Mouse (Mus musculus): ENCODE results near the gene Ubxn2a.

Ubxn2a gene

DNA sequence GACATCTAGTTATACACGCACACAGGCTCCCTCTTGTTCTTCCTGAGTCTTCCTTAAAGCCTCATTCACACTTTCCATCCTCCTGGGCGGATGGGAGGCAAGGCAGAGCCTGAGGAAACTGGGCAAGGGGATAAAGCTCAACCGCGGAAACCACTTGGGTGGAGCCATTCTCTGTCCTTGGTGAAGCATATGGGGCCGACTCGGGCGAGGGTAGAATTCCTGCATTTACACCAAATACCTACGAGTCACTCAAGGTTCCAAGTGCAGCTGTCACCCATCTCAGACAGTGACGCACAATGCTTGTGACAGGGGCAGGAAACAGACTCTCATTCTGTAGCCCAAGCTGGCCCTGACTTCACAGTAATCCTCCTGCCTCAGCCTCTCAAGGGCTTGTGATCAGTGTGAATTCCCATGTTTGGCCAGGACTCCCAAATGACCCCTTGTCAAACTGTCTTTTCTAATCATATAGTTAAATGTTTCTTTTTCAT is 29.2 kb downstream of the Ubxn2a start:
- DNase-seq: no peak

DNA sequence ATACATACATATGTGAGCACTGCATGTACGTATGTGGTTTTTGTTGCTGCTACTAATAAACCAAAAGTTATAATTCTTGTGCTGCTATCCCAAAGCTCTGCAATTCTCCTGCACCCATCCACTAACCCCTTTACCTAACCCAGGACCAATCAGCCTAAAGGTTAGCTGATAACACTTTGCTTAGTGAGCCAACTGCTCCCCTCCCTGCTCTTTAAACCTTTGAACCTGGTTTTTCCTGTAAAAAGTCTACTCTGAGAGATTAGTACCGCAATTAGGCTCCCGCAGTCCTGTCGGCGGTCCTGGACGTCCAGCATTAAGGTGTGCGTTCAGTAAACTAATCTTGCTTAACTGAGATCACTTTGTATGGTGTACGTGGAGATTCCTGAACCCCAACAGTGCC is 31.9 kb downstream of the Ubxn2a start:
- DNase-seq: no peak

DNA sequence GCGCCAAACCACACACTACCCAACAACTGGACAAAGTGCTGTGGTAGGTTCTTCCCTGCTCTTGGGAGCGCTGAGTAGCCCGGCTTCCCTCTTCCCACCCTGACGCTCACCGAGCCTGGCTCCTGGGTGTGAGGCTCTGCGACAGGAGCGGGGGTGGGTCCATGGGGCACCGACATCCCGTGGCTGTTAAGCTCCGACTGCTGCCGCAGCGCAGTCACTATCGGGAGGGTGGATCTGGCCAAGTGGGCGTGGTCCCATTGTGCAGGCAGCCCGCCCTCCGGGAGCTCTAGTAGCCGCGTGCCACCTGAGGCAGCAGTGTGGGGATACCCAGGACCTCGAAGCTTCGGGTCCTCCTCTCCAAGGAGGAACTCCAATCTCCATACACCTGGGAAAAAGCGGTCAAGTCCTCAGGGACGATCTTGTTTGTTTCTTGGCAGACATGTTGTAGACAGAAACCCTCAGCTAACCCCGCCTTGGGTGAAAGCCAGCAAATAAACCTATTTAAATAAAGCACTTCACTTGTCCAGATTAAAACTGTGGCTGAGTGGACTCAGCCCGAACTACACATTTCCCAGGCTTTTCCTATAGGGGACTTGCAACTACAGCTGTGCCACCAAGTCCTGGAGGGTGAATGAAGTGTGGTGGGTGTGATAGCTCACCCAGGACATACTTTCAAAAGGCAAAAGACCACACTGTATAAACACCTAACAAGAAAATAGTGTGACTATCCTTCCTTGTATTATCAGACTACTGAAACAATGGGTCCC is 33.2 kb downstream of the Ubxn2a start, which contains the start of gene Mfsd2b:
Gene Mfsd2b (minus strand): TSS at position 199 of the 767 bp plus-strand sequence.
- peak; percentile 32 for DNase-seq

DNA sequence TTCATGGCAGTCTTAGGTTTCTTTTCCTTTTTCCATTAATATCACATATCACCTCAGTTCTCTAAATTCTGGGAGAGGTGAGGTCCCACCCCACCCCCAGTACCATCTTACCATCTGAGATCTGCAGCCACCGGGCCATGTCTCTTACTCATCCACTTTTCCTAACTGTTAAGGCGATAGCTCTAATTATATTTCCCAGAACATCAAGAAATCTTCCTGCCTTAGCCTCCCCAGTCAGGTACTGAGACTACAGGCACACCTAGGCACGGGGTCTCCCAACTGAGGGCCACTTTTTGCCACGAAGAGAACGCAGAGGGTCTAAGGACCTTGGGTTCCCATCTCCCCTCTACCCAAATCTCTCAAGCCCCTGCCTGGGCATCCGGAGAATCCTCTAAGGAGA is 34.0 kb downstream of the Ubxn2a start:
- no peak for DNase-seq

DNA sequence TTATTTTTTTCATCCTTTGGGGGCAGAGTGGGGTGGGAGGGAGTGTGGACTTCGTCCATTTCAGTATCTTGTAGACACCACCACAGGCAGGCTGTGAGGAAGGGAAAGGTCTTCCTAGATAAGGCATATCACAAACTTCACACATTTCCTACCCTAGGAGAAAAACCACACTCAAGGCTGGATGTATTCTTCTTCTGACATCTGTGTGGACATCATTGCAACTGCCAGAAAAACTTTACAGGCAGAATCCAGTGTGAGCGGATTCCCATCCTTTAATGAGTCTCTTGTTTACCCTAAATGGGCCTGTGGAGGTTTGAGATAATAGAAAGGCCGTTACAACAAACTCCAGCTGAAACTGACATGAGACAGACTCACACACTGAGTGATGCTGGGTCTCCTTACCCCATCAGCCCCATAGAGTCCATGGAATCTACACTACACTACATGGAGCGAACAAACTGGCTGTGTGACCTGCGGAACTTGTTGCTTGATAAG is 34.5 kb downstream of the Ubxn2a start:
- DNase-seq: no peak

DNA sequence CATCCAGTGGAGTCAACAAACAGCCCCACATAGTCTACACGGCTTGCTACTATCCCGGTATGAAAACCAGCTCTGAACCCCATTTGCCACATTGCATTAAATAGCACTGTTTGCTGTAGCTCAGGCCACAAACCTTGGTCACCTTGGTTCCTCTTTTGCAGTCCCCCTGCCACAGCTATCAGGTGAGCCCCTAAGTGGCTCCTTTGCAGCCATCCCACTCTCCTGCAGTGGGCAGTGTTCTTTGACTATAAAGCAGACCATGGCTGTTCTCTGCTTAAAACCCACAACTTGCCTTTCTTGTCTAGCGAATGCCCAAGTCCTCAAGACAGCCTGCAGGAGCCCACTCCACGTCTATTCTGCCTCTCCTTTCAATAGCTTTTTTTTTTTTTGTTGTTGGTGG is 35.2 kb downstream of the Ubxn2a start:
- DNase-seq: no peak

DNA sequence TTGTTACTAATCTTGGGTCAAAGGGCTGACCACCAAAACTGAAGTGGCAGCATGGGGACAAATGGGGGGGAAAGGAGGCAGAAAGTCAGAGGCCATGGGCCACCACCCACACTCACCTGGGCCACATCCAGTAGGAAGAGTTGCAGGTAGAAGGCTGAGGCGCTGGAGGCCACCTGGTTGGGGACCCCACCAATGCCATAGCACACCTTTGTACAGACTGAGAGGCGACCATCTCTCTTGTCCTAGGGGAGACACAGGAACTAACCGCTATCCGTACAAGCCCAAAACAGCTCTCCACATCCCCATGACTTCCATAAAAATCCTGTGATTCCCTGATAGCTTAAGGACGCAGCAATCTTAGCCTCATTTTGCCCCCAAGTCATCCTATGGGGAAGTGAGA is 36.2 kb downstream of the Ubxn2a start:
- no peak for DNase-seq

DNA sequence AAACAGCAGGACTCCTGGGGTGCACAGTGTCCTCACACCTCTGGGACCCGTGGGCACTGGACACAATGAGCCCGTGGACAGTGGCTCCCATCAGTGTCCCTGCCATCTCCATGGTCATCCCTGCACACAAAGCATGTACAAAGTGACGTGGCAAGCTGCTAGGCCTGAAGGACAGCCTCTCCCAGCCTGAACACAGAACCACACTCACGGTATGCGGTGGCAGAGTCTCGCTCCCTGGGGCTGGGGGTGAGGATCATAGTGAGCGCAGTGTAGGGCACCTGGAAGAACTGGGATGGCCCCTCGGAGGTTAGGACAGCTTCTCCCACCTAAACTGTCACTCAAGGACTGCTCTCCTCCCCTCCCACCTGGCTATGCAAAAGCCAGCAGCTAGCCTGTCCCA is 38.6 kb downstream of the Ubxn2a start:
- DNase-seq: no peak

DNA sequence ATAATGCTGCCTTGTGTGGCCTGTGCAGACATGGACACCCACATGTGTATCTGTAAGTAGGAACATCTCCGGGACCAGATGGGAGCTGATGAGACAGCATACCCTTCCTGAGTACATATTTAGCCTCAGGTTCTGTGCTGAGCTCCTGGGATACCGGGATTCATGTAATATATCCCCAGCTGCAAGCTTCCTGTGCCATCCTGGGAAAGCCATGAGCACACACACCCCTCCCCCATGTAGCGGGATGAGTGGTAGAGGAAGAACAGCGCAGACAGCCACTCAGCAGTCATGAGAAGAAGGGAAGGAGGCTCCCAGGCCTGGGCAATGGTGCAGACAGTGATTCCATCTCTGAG is 43.2 kb downstream of the Ubxn2a start:
- DNase-seq: no peak

DNA sequence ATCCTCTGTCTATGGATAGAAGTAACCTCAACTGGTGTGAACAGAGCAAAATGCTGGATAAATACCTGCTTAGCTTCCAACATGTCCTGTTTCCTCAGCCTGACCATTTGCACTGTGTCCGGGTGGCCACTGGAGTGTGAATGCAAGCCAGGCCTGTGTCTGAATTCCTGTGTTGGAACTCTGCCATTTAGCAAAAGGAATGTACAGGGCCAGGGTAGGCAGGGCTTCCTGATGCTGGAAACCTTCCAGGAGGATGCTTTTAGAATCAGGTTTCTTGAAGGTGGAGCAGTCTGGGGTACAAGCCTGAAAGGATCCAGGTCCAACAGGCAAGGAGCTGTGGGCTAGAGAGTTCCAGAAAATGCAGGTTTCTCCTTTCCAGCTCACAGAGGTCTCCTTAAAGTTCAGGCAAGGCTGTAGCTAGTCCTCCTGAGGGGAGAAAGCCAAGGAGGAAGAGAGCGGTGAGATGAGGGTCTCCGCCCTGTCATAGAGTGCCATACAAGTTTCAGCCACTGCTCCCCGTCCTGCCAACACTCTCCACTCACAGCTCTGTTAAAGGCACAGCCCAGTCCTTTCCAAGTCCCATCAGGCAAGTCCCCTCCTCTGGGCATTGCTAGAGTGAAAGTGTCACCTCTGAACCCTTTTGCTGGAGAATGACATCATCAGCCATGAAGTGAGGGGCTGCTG is 43.7 kb downstream of the Ubxn2a start:
- DNase-seq: peak; percentile 15

DNA sequence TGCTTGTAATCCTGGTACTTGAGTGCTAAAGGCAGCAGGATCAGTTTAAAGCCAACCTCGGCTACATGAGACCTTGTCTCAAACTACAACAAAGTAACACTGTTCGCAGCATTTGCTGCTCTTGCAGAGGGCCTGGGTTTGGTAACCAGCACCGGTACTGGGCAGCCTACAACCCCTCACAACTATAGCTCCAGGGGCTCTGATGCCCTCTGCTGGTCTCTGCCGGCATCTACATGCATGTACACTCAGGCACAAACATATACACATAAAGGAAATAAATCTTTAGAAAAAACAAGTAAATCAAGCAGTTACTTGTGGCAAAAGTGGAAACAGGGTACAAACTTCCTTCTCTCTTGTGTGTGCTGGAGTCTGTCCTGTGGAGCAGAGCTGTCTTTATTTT is 44.8 kb downstream of the Ubxn2a start:
- DNase-seq: no peak

DNA sequence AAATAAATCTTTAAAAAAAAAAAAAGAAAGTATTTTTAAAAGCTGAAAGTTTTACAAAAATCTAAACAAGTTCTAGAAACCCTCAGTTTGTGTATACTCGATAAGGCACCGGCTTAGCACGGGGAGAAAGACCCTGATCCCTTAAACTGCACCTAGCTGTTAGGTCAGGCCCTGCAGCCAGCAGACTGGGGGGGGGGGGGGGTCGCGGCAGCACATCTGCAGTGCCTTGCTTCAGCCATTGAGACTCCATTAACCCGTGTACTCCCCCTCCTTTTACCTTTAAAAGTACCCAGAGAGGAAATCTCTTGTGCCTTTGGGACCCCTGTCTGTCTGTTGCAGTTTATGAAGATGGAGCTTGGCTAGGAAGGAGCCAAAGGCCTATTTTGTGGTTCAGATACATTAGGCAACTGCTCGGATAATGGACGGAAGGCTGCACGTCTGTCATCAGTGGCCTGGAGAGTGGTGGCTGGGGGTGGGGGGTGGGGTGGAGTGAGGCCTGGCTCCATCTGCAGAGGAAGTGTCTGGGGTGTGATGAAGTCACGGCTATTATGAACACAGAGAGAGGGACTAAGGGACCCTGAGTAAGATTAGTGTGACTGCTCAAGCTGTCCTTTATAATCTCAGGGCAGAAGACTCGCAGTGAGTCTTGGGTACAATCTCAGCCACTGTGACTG is 48.1 kb downstream of the Ubxn2a start:
- no peak for DNase-seq

DNA sequence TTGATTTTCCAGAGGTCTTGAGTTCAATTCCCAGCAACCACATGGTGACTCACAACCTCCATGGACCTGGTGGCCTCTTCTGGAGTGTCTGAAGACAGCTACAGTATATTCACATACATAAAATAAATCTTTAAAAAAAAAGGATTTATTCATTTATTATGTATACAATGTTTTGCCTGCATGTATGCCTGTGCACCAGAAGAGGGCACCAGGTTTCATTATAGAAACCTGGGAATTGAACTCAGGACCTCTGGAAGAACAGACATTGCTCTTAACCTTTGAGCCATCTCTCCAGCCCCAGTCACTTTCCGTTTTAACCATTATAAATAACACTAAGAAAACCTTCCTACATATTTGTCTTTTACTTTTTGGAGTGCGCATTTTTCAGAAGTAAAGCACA is 50.7 kb downstream of the Ubxn2a start:
- DNase-seq: no peak

DNA sequence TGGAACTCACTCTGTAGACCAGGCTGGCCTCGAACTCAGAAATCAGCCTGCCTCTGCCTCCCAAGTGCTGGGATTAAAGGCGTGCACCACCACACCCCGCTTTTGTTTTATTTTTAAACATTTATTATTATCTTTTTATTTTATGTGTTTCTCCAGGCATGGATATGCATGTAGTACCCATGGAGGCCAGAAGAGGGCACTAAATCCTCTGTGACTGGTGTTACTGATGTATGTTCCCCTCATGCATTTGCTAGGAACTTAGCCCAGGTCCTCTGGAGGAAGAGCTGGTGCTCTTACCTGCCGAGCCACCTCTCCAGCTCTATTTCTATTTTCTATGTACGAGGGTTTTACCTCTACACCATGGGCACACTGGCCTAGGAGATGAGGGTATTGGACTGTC is 51.3 kb downstream of the Ubxn2a start:
- DNase-seq: no peak

DNA sequence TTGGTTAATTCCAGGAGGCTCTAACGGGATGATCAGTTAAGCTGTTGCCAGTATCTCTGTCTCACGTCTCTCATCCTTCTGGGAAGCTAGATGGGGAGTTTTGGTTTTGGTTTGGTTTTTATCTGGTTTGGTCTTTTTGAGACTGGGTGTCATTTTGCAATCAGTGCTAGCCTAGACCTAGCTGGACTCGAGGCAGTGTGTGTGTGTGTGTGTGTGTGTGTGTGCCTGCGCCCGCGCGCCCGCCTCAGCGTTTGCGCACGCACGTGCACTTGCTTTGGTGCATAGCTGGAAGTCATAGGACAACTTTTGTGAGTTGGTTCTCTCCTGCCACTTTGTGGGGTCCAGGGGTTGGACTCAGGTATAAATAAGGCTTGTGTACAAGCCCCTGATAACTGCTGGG is 63.8 kb downstream of the Ubxn2a start:
- peak; percentile 31 for DNase-seq

DNA sequence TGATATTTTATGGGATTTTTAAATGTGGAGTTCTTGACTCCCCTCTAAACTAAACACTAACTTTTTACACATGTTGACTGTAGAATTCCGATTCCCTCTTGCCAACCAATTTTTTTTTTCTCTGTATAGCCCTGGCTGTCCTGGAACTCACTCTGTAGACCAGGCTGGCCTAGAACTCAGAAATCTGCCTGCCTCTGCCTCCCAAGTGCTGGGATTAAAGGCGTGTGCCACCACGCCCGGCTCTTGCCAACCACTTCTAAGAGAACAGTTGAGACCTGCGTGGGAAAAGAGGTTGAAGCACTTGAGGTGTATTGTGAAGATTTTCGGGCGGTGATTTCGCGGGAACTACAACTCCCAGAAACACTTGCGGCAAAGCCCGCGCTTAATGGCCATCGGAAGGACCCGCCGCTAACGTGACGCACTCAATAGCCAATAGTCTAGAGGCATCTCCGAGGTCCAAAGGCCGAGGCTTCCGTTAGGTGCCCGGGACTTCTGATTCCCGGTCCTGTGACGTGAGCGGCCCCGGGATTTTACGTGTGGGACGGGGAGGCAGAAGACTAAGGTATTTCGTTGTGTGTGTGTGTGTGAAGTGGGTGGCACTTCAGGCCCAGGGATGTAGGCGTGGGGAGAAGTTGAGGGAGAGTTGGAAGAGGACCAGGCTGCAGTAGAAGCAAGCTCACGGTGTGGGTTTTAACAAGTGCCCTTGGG is 64.5 kb downstream of the Ubxn2a start, which contains the start of gene Wdcp:
Gene Wdcp (plus strand): TSS at position 414 of the 708 bp plus-strand sequence.
- DNase-seq: peak; percentile 88

DNA sequence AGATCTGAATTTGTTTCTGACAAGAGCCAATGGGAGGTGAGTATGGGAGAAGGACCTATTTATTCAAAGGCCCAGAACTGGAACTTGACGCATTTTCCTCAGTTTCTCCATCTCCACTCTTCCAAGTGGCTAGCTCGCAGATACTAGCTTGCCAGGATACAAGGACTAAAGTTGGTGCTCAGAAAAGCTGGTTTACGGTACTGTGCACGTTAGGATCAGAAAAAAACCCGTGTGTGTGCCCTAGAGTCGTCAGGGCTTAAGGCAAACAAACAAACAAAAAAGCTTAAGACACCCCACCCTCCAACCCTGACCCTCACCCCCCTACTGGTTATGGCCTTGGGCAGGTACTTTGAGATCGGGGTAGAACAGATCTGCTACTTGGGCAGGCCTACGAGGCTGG is 65.0 kb downstream of the Ubxn2a start:
- DNase-seq: peak; percentile 15

DNA sequence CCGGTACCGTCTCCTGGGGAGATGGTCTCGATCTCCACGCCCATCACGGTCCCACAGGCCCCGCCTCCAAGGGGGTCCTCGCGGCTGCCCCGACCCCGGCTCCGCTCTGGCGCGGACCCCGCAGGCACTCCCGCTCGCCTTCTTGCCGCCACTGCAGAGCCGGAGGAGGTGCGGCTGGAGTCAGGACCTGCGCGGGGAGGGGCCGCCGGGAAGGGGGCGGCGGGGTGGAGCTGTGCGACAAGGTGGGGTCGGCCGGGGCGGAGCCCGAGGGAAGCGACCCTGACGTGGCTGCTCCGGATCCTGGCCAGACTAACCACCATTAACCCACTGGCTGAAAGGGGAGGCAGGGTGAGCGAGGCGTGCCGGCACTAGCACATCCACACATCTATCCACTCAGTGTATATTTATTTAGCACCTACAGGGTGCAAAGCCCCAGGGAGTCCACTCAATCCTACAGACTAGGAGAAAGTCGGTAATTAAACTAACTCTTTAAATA is 66.1 kb downstream of the Ubxn2a start, which contains the start of gene Fkbp1b:
Gene Fkbp1b (minus strand): TSS at position 200 of the 496 bp plus-strand sequence.
- peak; percentile 61 for DNase-seq

DNA sequence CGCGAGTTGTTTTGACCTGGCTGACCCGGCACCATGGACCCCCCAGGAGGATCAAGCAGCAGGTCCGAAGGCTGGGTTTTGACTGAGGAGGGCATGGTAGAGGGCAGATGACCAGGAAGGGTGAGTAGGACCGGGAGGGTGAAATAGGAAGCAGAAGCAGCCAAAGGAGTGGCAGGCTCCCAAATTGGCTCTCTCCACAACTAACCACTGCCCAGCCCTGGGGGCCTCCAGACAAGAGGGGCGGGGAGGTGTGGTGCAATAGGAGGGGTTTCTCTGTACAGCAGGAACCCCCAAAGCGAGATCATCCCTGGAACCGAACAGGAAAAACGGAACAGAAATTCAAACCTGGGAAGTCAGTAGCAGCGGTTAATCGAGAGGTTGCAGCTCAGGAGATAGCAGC is 66.8 kb downstream of the Ubxn2a start:
- peak; percentile 34 for DNase-seq

DNA sequence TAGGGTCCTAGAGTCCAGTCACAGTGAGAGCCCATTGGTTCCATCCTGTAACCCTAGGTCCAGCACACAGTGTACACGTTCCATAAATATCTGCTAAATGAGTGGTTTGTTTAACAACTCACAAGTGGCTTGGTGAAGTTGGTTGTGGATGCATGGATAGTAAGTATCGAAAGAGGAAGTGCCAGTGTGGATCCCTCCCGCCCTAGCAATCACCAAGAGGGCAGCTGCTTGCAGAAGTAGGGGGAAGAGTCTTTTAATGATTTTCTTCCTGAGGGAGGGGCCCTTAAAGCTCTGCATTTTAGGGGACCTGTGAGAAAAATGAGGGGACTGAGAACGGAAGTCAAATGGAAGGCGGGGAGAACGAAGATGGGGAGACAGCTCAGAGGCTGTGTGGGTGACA is 67.5 kb downstream of the Ubxn2a start:
- DNase-seq: no peak

DNA sequence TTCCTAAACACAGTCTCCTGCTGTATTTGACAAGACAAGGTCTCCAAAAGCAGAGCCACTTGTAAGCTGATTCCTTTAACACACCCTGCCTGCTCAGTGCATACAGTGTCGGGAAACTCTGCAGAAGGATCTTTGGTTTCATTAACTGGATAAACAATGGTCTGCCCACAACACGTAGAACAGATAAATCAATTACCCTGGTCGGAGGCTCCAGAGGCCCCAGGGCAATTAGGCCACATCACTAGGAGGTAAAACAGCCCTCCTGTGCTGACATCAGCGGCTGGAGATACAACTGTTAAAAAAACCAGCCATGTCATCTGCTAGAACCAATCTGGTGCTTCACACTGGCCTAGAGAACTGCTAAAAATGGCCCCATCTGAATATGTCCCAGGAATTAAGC is 70.5 kb downstream of the Ubxn2a start:
- no peak for DNase-seq
